Mouse (Mus musculus): ENCODE measurements at regions not wholly inside any gene's neighbourhood (a gene's known extent, or its start where the extent isn't known, plus 50 kb on each side); places are given as distances from the start of the nearest gene placed in this dataset.

GRCm38 (mm10) chr16:86294436-86294835, 392.8 kb upstream of the Adamts5 start:
- WGBS = 88% methylated on average over 2 of the region's 2 CpGs

GRCm38 (mm10) chr16:86281326-86281725, 379.7 kb upstream of the Adamts5 start:
- no peak overlapping the region for H3K4me3 ChIP-seq (ENCODE audit: low read depth, low read length)
- H3K9me3 ChIP-seq (ENCODE audit: low read length) = no peaks in the 10 kb centered on the region
- TF ChIP-seq CTCF (IDR thresholded peaks at IDR 0.05) = no peak
- H3K4me1 ChIP-seq (ENCODE audit: insufficient read depth, low read length) = no peaks in the 10 kb centered on the region
- WGBS = 83% methylated on average over 2 of the region's 2 CpGs
- H3K27me3 ChIP-seq (ENCODE audit: insufficient read depth, low read length) = no peaks in the 10 kb centered on the region
- H3K27ac ChIP-seq (ENCODE audit: low read depth, low read length) = no peak overlapping the region
- ATAC-seq (ENCODE audit: low FRiP score) = no peak
- no peak for DNase-seq (ENCODE audit: low spot score)
- no peak overlapping the region for H3K9ac ChIP-seq (replicated peaks; ENCODE audit: low read length, poor library complexity, severe bottlenecking)
- H3K36me3 ChIP-seq (ENCODE audit: insufficient read depth, low read length) = no peaks in the 10 kb centered on the region
- H3K4me2 ChIP-seq (ENCODE audit: low read depth, low read length, poor library complexity, severe bottlenecking) = no peak overlapping the region

More at GRCm38 (mm10) chr16:86294436-86294835, 392.8 kb upstream of the Adamts5 start:
- TF ChIP-seq CTCF (IDR thresholded peaks at IDR 0.05) = no peak
- Histone ChIP-seq H3K27ac (ENCODE audit: low read depth, low read length) (no peak overlapping the region), H3K27me3 (ENCODE audit: insufficient read depth, low read length) (no peaks in the 10 kb centered on the region), H3K4me1 (ENCODE audit: insufficient read depth, low read length) (no peaks in the 10 kb centered on the region), H3K4me2 (ENCODE audit: low read depth, low read length, poor library complexity, severe bottlenecking) (no peak overlapping the region), H3K4me3 (ENCODE audit: low read depth, low read length) (no peak overlapping the region), H3K36me3 (ENCODE audit: insufficient read depth, low read length) (no peaks in the 10 kb centered on the region), H3K9ac (replicated peaks; ENCODE audit: low read length, poor library complexity, severe bottlenecking) (no peak overlapping the region), H3K9me3 (ENCODE audit: low read length) (no peaks in the 10 kb centered on the region)
- no peak for ATAC-seq (ENCODE audit: low FRiP score)
- no peak for DNase-seq (ENCODE audit: low spot score)

GRCm38 (mm10) chr16:86277031-86277430, 375.4 kb upstream of the Adamts5 start:
- no peaks in the 10 kb centered on the region for H3K36me3 ChIP-seq (ENCODE audit: insufficient read depth, low read length)
- no peak for TF ChIP-seq CTCF (IDR thresholded peaks at IDR 0.05)
- no peaks in the 10 kb centered on the region for H3K27me3 ChIP-seq (ENCODE audit: insufficient read depth, low read length)
- no peaks in the 10 kb centered on the region for H3K4me1 ChIP-seq (ENCODE audit: insufficient read depth, low read length)
- no peak overlapping the region for H3K4me3 ChIP-seq (ENCODE audit: low read depth, low read length)
- H3K4me2 ChIP-seq (ENCODE audit: low read depth, low read length, poor library complexity, severe bottlenecking) = no peak overlapping the region
- DNase-seq (ENCODE audit: low spot score) (no peak), ATAC-seq (ENCODE audit: low FRiP score) (no peak)
- H3K9ac ChIP-seq (replicated peaks; ENCODE audit: low read length, poor library complexity, severe bottlenecking) = no peak overlapping the region
- 82% methylated on average over 1 of the region's 1 CpGs for WGBS
- H3K27ac ChIP-seq (ENCODE audit: low read depth, low read length) = no peak overlapping the region
- H3K9me3 ChIP-seq (ENCODE audit: low read length) = no peaks in the 10 kb centered on the region

- no peak overlapping the region for H3K4me2 ChIP-seq (ENCODE audit: low read depth, low read length, poor library complexity, severe bottlenecking)
- H3K27me3 ChIP-seq (ENCODE audit: insufficient read depth, low read length) = no peaks in the 10 kb centered on the region
- no peak overlapping the region for H3K27ac ChIP-seq (ENCODE audit: low read depth, low read length)
- H3K4me1 ChIP-seq (ENCODE audit: insufficient read depth, low read length) = no peaks in the 10 kb centered on the region
- H3K4me3 ChIP-seq (ENCODE audit: low read depth, low read length) = no peak overlapping the region
- no peaks in the 10 kb centered on the region for H3K36me3 ChIP-seq (ENCODE audit: insufficient read depth, low read length)
- TF ChIP-seq CTCF (IDR thresholded peaks at IDR 0.05) = no peak
- no peak for DNase-seq (ENCODE audit: low spot score)
- no peaks in the 10 kb centered on the region for H3K9me3 ChIP-seq (ENCODE audit: low read length)
- no peak for ATAC-seq (ENCODE audit: low FRiP score)
- 48% methylated on average over 8 of the region's 8 CpGs for WGBS
- no peak overlapping the region for H3K9ac ChIP-seq (replicated peaks; ENCODE audit: low read length, poor library complexity, severe bottlenecking)
Measured at GRCm38 (mm10) chr16:86261612-86262011, 360.0 kb upstream of the Adamts5 start.

- Histone ChIP-seq H3K4me1 (ENCODE audit: insufficient read depth, low read length) (no peaks in the 10 kb centered on the region), H3K9ac (replicated peaks; ENCODE audit: low read length, poor library complexity, severe bottlenecking) (no peak overlapping the region), H3K4me3 (ENCODE audit: low read depth, low read length) (no peak overlapping the region), H3K27me3 (ENCODE audit: insufficient read depth, low read length) (no peaks in the 10 kb centered on the region), H3K36me3 (ENCODE audit: insufficient read depth, low read length) (no peaks in the 10 kb centered on the region), H3K9me3 (ENCODE audit: low read length) (no peaks in the 10 kb centered on the region), H3K4me2 (ENCODE audit: low read depth, low read length, poor library complexity, severe bottlenecking) (no peak overlapping the region), H3K27ac (ENCODE audit: low read depth, low read length) (no peak overlapping the region)
- DNase-seq (ENCODE audit: low spot score) (no peak), ATAC-seq (ENCODE audit: low FRiP score) (no peak)
- TF ChIP-seq CTCF (IDR thresholded peaks at IDR 0.05) = no peak
Measured at GRCm38 (mm10) chr16:86252630-86253029, 351.0 kb upstream of the Adamts5 start.

GRCm38 (mm10) chr16:86250021-86250420, 348.4 kb upstream of the Adamts5 start:
- H3K27ac ChIP-seq (ENCODE audit: low read depth, low read length) = no peak overlapping the region
- H3K27me3 ChIP-seq (ENCODE audit: insufficient read depth, low read length) = no peaks in the 10 kb centered on the region
- no peaks in the 10 kb centered on the region for H3K36me3 ChIP-seq (ENCODE audit: insufficient read depth, low read length)
- no peak for ATAC-seq (ENCODE audit: low FRiP score)
- H3K9ac ChIP-seq (replicated peaks; ENCODE audit: low read length, poor library complexity, severe bottlenecking) = no peak overlapping the region
- DNase-seq (ENCODE audit: low spot score) = no peak
- no peak overlapping the region for H3K4me2 ChIP-seq (ENCODE audit: low read depth, low read length, poor library complexity, severe bottlenecking)
- WGBS = 92% methylated on average over 6 of the region's 6 CpGs
- no peaks in the 10 kb centered on the region for H3K9me3 ChIP-seq (ENCODE audit: low read length)
- no peak overlapping the region for H3K4me3 ChIP-seq (ENCODE audit: low read depth, low read length)
- TF ChIP-seq CTCF (IDR thresholded peaks at IDR 0.05) = no peak
- H3K4me1 ChIP-seq (ENCODE audit: insufficient read depth, low read length) = no peaks in the 10 kb centered on the region

All from midbrain, postnatal 0 days (tissue).